Mouse (Mus musculus) kidney, adult 11 months (tissue): Measurements from ENCODE around the gene Eif4a2.

Source experiments
- DNase-seq: peaks from one replicate; pipeline ENCODE4 v3.0.0; 2022

The Eif4a2 gene

GRCm38 (mm10) chr16:23106121-23106520 is 1.1 kb upstream of the Eif4a2 start:
- no peak for DNase-seq

GRCm38 (mm10) chr16:23107946-23108759 is 909 bp downstream of the Eif4a2 start:
- peak; percentile 84 for DNase-seq

- DNase-seq: no peak
Measured at GRCm38 (mm10) chr16:23108943-23109342, 1.7 kb downstream of the Eif4a2 start.

- DNase-seq: no peak
Measured at GRCm38 (mm10) chr16:23109350-23110280, 2.4 kb downstream of the Eif4a2 start.

GRCm38 (mm10) chr16:23112348-23112747 is 5.1 kb downstream of the Eif4a2 start:
- DNase-seq: no peak

GRCm38 (mm10) chr16:23112861-23113435 is 5.7 kb downstream of the Eif4a2 start:
- DNase-seq: no peak

- DNase-seq: no peak
Measured at GRCm38 (mm10) chr16:23113903-23114302, 6.7 kb downstream of the Eif4a2 start.

- DNase-seq: no peak
Measured at GRCm38 (mm10) chr16:23114339-23115171, 7.3 kb downstream of the Eif4a2 start.

- DNase-seq: no peak
Measured at GRCm38 (mm10) chr16:23115486-23115885, 8.2 kb downstream of the Eif4a2 start.

- no peak for DNase-seq
Measured at GRCm38 (mm10) chr16:23117173-23117572, 9.9 kb downstream of the Eif4a2 start.

- no peak for DNase-seq
Measured at GRCm38 (mm10) chr16:23122446-23122845, 15.2 kb downstream of the Eif4a2 start.

- no peak for DNase-seq
Measured at GRCm38 (mm10) chr16:23123104-23123503, 15.9 kb downstream of the Eif4a2 start.

- DNase-seq: no peak
Measured at GRCm38 (mm10) chr16:23124398-23124797, 17.2 kb downstream of the Eif4a2 start.

GRCm38 (mm10) chr16:23127311-23127672 is 20.0 kb downstream of the Eif4a2 start:
- no peak for DNase-seq

- peak; percentile 88 for DNase-seq
Measured at GRCm38 (mm10) chr16:23127673-23128375, 20.6 kb downstream of the Eif4a2 start, which contains the start of gene Rfc4. Gene Rfc4, minus strand, starts transcription at chr16:23127737.

- DNase-seq: no peak
Measured at GRCm38 (mm10) chr16:23130303-23130702, 23.1 kb downstream of the Eif4a2 start.

GRCm38 (mm10) chr16:23132336-23132735 is 25.1 kb downstream of the Eif4a2 start:
- no peak for DNase-seq

GRCm38 (mm10) chr16:23135421-23136149 is 28.3 kb downstream of the Eif4a2 start:
- DNase-seq: no peak

GRCm38 (mm10) chr16:23136406-23136970 is 29.2 kb downstream of the Eif4a2 start:
- DNase-seq: no peak

GRCm38 (mm10) chr16:23140911-23141310 is 33.7 kb downstream of the Eif4a2 start:
- no peak for DNase-seq

- no peak for DNase-seq
Measured at GRCm38 (mm10) chr16:23144326-23144725, 37.1 kb downstream of the Eif4a2 start.
